Mouse (Mus musculus) ES-Bruce4 (cell line): ENCODE data around the gene Cryba2.

Experiments used
- CTCF ChIP-seq: IDR thresholded peaks from one replicate; pipeline ENCODE4 v1.8.1; 2011; ENCODE audit warnings: low read depth, low read length
- POLR2A ChIP-seq: IDR thresholded peaks from one replicate; pipeline ENCODE4 v1.8.1; 2011; ENCODE audit warnings: low read length; ENCODE audit not compliant: insufficient read depth

DNA sequence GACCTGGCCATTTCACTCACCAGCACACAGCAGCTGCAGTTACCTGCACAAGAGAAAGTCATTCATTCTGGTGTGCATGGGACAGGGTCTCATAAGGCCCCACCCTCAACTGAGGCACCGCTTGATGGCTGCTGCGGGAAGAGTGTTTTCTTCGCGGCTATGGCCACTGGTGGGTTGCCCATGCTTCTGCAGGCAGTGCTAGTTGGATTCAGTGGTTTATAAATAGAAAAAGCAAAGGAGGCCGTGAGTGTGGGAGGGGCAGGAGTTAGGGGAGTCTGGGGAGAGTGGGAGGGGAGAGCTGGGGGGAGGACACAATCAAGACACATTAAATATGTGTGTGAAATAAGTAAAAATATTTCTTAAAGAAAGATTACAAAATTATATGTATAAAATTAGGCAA is 49.9 kb downstream of the Cryba2 start:
- TF ChIP-seq CTCF (no peak), POLR2A (no peak)
